Mouse (Mus musculus): Measurements from ENCODE around the gene Actn4. TPM values are rescaled to one million over a fixed set of nuclear protein-coding genes. Genes with fewer than 3 reads are reported as not detected.

Gene Actn4
- polyA plus RNA-seq, 1 experiment from 2014 or later = 109 TPM

- Histone ChIP-seq H3K27me3 (ENCODE audit: control insufficient read depth, insufficient read depth, low read length) (no peaks in the 10 kb centered on the region), H3K27ac (ENCODE audit: low read depth, low read length) (no peak overlapping the region), H3K4me2 (ENCODE audit: low read depth, low read length) (no peak overlapping the region), H3K9me3 (ENCODE audit: control insufficient read depth, low read length) (no peaks in the 10 kb centered on the region), H3K36me3 (ENCODE audit: control insufficient read depth, insufficient read depth, low read length) (peaks cover 69% of the 10 kb centered on the region), H3K4me3 (ENCODE audit: low read depth, low read length) (no peak overlapping the region), H3K4me1 (ENCODE audit: control insufficient read depth, insufficient read depth, low read length) (no peaks in the 10 kb centered on the region), H3K9ac (replicated peaks; ENCODE audit: low read depth, low read length) (no peak overlapping the region)
- ATAC-seq (ENCODE audit: low read depth) = no peak
- 85% methylated on average over 11 of the region's 11 CpGs for WGBS
Measured at GRCm38 (mm10) chr7:28913171-28913570, 49.0 kb downstream of the Actn4 start.

GRCm38 (mm10) chr7:28911632-28912031 lies 50.5 kb downstream of the Actn4 start:
- Histone ChIP-seq H3K27ac (ENCODE audit: low read depth, low read length) (no peak overlapping the region), H3K4me1 (ENCODE audit: control insufficient read depth, insufficient read depth, low read length) (no peaks in the 10 kb centered on the region), H3K4me2 (ENCODE audit: low read depth, low read length) (no peak overlapping the region), H3K9ac (replicated peaks; ENCODE audit: low read depth, low read length) (no peak overlapping the region), H3K9me3 (ENCODE audit: control insufficient read depth, low read length) (no peaks in the 10 kb centered on the region), H3K27me3 (ENCODE audit: control insufficient read depth, insufficient read depth, low read length) (no peaks in the 10 kb centered on the region), H3K4me3 (ENCODE audit: low read depth, low read length) (no peak overlapping the region), H3K36me3 (ENCODE audit: control insufficient read depth, insufficient read depth, low read length) (peaks cover 79% of the 10 kb centered on the region)
- no peak for ATAC-seq (ENCODE audit: low read depth)
- 75% methylated on average over 4 of the region's 4 CpGs for WGBS

DNA sequence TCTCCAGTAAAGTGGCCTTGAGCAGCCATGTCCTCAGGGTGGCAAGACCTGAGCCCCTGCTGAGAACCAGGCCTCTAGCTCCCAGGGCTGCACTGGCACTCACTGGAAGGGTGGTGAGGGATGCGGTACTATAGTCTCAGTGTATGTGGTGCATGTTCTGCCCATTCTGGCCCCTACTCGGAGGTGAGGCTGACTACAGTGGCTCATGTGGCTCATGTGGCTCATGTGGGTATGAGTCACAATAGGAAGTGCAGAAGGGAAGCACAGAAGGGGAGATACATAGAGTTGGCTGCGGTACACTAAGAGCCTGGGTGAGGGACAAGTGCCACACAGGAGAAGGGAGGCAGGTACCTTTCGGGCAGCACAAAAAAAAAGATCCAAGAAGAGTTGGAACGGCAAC lies 54.9 kb downstream of the Actn4 start:
- Histone ChIP-seq H3K9me3 (ENCODE audit: control insufficient read depth, low read length) (no peaks in the 10 kb centered on the region), H3K4me1 (ENCODE audit: control insufficient read depth, insufficient read depth, low read length) (no peaks in the 10 kb centered on the region), H3K27me3 (ENCODE audit: control insufficient read depth, insufficient read depth, low read length) (no peaks in the 10 kb centered on the region), H3K4me3 (ENCODE audit: low read depth, low read length) (no peak overlapping the region), H3K9ac (replicated peaks; ENCODE audit: low read depth, low read length) (no peak overlapping the region), H3K4me2 (ENCODE audit: low read depth, low read length) (no peak overlapping the region), H3K36me3 (ENCODE audit: control insufficient read depth, insufficient read depth, low read length) (peaks cover 88% of the 10 kb centered on the region), H3K27ac (ENCODE audit: low read depth, low read length) (no peak overlapping the region)
- WGBS = 97% methylated on average over 5 of the region's 5 CpGs
- ATAC-seq (ENCODE audit: low read depth) = no peak

- no peak overlapping the region for H3K9ac ChIP-seq (replicated peaks; ENCODE audit: low read depth, low read length)
- H3K4me3 ChIP-seq (ENCODE audit: low read depth, low read length) = no peak overlapping the region
- H3K36me3 ChIP-seq (ENCODE audit: control insufficient read depth, insufficient read depth, low read length) = peaks cover 79% of the 10 kb centered on the region
- H3K27ac ChIP-seq (ENCODE audit: low read depth, low read length) = no peak overlapping the region
- H3K27me3 ChIP-seq (ENCODE audit: control insufficient read depth, insufficient read depth, low read length) = no peaks in the 10 kb centered on the region
- 94% methylated on average over 10 of the region's 10 CpGs for WGBS
- no peak for ATAC-seq (ENCODE audit: low read depth)
- H3K9me3 ChIP-seq (ENCODE audit: control insufficient read depth, low read length) = no peaks in the 10 kb centered on the region
- H3K4me2 ChIP-seq (ENCODE audit: low read depth, low read length) = no peak overlapping the region
- no peaks in the 10 kb centered on the region for H3K4me1 ChIP-seq (ENCODE audit: control insufficient read depth, insufficient read depth, low read length)
Measured at GRCm38 (mm10) chr7:28903778-28904177, 58.4 kb downstream of the Actn4 start.

DNA sequence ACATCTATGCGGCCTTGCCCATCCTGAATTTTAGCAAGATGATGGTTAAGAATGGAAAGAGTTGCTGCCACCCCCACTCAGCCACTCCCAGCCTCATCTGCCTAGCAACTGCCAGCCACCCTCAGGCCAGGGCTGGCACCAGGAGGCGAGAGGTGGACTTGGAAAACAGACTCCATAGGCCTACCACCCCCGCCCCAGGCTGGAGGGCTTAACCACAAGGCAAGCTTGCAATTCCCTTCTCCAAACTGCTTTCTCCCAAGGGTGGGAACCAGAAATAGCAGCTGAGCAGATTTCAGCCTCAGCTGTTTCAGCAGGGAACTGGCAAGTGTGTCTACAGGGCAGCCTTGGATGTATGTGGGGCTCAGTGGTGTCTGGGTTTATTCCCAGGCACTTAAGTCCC lies 59.3 kb downstream of the Actn4 start:
- no peak for ATAC-seq (ENCODE audit: low read depth)
- Histone ChIP-seq H3K27ac (ENCODE audit: low read depth, low read length) (no peak overlapping the region; the same call in 1 of the 2 replicates), H3K4me1 (ENCODE audit: control insufficient read depth, insufficient read depth, low read length) (no peaks in the 10 kb centered on the region), H3K27me3 (ENCODE audit: control insufficient read depth, insufficient read depth, low read length) (no peaks in the 10 kb centered on the region), H3K36me3 (ENCODE audit: control insufficient read depth, insufficient read depth, low read length) (peaks cover 82% of the 10 kb centered on the region), H3K4me2 (ENCODE audit: low read depth, low read length) (no peak overlapping the region), H3K9ac (replicated peaks; ENCODE audit: low read depth, low read length) (no peak overlapping the region), H3K4me3 (ENCODE audit: low read depth, low read length) (no peak overlapping the region), H3K9me3 (ENCODE audit: control insufficient read depth, low read length) (no peaks in the 10 kb centered on the region)
- WGBS = 87% methylated on average over 3 of the region's 3 CpGs

GRCm38 (mm10) chr7:28902180-28902579 lies 60.0 kb downstream of the Actn4 start:
- no peak overlapping the region for H3K9ac ChIP-seq (replicated peaks; ENCODE audit: low read depth, low read length)
- H3K4me3 ChIP-seq (ENCODE audit: low read depth, low read length) = no peak overlapping the region
- H3K9me3 ChIP-seq (ENCODE audit: control insufficient read depth, low read length) = no peaks in the 10 kb centered on the region
- H3K4me1 ChIP-seq (ENCODE audit: control insufficient read depth, insufficient read depth, low read length) = no peaks in the 10 kb centered on the region
- no peak for ATAC-seq (ENCODE audit: low read depth)
- WGBS = 89% methylated on average over 6 of the region's 6 CpGs
- no peaks in the 10 kb centered on the region for H3K27me3 ChIP-seq (ENCODE audit: control insufficient read depth, insufficient read depth, low read length)
- peak overlapping the region; percentile 52 for H3K27ac ChIP-seq (ENCODE audit: low read depth, low read length)
- no peak overlapping the region for H3K4me2 ChIP-seq (ENCODE audit: low read depth, low read length)
- H3K36me3 ChIP-seq (ENCODE audit: control insufficient read depth, insufficient read depth, low read length) = peaks cover 81% of the 10 kb centered on the region

DNA sequence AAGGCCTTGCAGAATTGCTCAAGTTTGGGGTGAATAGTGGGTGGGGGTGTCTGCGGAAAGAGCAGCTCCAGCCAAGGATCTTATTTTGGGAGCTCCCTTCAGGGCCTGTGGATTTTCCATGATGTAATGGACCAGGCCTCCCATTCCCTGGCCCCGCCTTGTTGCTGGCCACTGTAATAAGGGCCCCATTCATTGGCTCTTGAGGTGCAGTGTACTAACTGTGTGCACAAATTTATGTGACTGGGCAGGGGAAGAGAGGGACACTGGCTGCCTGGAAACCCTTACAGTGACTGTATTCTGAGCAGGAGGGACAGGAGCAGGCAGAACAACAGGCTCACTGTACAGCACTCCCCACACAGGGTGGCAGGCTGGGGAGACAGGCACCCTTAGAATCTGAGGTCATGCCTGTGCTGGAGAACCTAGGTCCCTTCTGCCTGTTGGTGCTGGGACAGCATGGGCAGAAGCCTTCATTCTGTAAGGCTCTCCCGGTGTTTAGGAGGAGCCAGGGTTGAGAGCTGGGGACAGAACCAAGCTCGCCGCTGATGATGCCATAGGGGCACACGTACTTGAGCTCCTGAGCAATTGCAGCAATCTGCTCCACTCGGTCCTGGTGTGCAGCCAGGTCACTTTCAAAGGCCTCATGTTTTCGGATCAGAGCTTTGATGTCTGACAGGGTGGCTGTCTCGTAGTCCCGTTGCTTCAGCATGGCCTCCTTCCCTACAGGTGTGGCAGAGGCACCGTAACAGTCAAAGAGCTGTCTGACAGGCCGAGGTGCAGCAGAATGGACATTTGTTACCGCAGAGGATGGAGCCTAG lies 60.6 kb downstream of the Actn4 start:
- 86% methylated on average over 13 of the region's 13 CpGs for WGBS
- no peak overlapping the region for H3K4me2 ChIP-seq (ENCODE audit: low read depth, low read length)
- H3K4me1 ChIP-seq (ENCODE audit: control insufficient read depth, insufficient read depth, low read length) = no peaks in the 10 kb centered on the region
- H3K27me3 ChIP-seq (ENCODE audit: control insufficient read depth, insufficient read depth, low read length) = no peaks in the 10 kb centered on the region
- peaks cover 81% of the 10 kb centered on the region for H3K36me3 ChIP-seq (ENCODE audit: control insufficient read depth, insufficient read depth, low read length)
- peak overlapping the region; percentile 52 for H3K27ac ChIP-seq (ENCODE audit: low read depth, low read length)
- peak; percentile 66; the same call in 1 of the 2 replicates for ATAC-seq (ENCODE audit: low read depth)
- H3K9me3 ChIP-seq (ENCODE audit: control insufficient read depth, low read length) = no peaks in the 10 kb centered on the region
- H3K4me3 ChIP-seq (ENCODE audit: low read depth, low read length) = no peak overlapping the region
- no peak overlapping the region for H3K9ac ChIP-seq (replicated peaks; ENCODE audit: low read depth, low read length)

DNA sequence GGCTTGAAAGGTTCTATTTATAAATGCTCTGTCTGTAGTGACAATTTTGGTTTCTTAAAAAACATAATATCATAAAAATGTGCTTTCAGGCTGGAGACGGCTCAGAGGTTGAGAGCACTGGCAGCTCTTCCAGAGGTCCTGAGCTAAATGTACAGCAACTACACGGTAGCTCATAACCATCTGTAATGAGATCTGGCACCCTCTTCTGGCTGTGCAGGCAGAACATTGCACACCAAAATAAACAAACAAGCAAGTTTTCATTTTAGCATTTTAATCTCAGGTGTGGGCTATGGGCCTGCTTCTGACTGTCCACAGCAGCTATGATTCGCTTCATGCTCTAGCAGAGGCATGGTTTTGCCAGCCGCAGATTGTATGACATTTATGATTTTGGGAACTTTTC lies 62.2 kb downstream of the Actn4 start:
- no peaks in the 10 kb centered on the region for H3K9me3 ChIP-seq (ENCODE audit: control insufficient read depth, low read length)
- H3K4me3 ChIP-seq (ENCODE audit: low read depth, low read length) = no peak overlapping the region
- H3K27me3 ChIP-seq (ENCODE audit: control insufficient read depth, insufficient read depth, low read length) = no peaks in the 10 kb centered on the region
- no peak for ATAC-seq (ENCODE audit: low read depth)
- no peak overlapping the region for H3K27ac ChIP-seq (ENCODE audit: low read depth, low read length)
- WGBS = 89% methylated on average over 4 of the region's 4 CpGs
- H3K36me3 ChIP-seq (ENCODE audit: control insufficient read depth, insufficient read depth, low read length) = peaks cover 82% of the 10 kb centered on the region
- H3K4me2 ChIP-seq (ENCODE audit: low read depth, low read length) = no peak overlapping the region
- no peaks in the 10 kb centered on the region for H3K4me1 ChIP-seq (ENCODE audit: control insufficient read depth, insufficient read depth, low read length)
- no peak overlapping the region for H3K9ac ChIP-seq (replicated peaks; ENCODE audit: low read depth, low read length)

- no peak overlapping the region for H3K4me3 ChIP-seq (ENCODE audit: low read depth, low read length)
- H3K27me3 ChIP-seq (ENCODE audit: control insufficient read depth, insufficient read depth, low read length) = no peaks in the 10 kb centered on the region
- peaks cover 78% of the 10 kb centered on the region for H3K36me3 ChIP-seq (ENCODE audit: control insufficient read depth, insufficient read depth, low read length)
- no peaks in the 10 kb centered on the region for H3K9me3 ChIP-seq (ENCODE audit: control insufficient read depth, low read length)
- no peaks in the 10 kb centered on the region for H3K4me1 ChIP-seq (ENCODE audit: control insufficient read depth, insufficient read depth, low read length)
- WGBS = 96% methylated on average over 6 of the region's 6 CpGs
- no peak overlapping the region for H3K27ac ChIP-seq (ENCODE audit: low read depth, low read length)
- H3K4me2 ChIP-seq (ENCODE audit: low read depth, low read length) = no peak overlapping the region
- no peak for ATAC-seq (ENCODE audit: low read depth)
- no peak overlapping the region for H3K9ac ChIP-seq (replicated peaks; ENCODE audit: low read depth, low read length)
Measured at GRCm38 (mm10) chr7:28897661-28898060, 64.5 kb downstream of the Actn4 start.
